Mouse (Mus musculus) brain, embryonic 14.5 days (tissue): ENCODE results near the gene Plppr3.

Experiments used
- CTCF ChIP-seq: fragments of 200-500 bp; IDR thresholded peaks from 2 replicates; pipeline ENCODE4 v1.5.1; 2012; ENCODE audit warnings: inconsistent platforms, mild to moderate bottlenecking, moderate library complexity, borderline replicate concordance; ENCODE audit not compliant: insufficient read depth, insufficient read length; ENCODE audit errors: extremely low read depth
- POLR2A ChIP-seq: fragments of 200-500 bp; IDR thresholded peaks from 2 replicates; pipeline ENCODE4 v1.6.1; 2012; ENCODE audit warnings: mild to moderate bottlenecking, inconsistent platforms, borderline replicate concordance; ENCODE audit not compliant: poor library complexity, insufficient read depth, insufficient read length, severe bottlenecking; ENCODE audit errors: extremely low read depth

- no peak for TF ChIP-seq CTCF
- TF ChIP-seq POLR2A: no peak
Measured at GRCm38 (mm10) chr10:79886054-79886453, 11.6 kb upstream of the Plppr3 start, which contains the start of gene Elane.
